Mouse (Mus musculus): ENCODE results near the gene Spdl1.
"Not testable (repeated sequence)": the region's sequence is repeated elsewhere in the genome, so short reads cannot be mapped to it uniquely, and the experiment has no call there.

The Spdl1 gene

GRCm38 (mm10) chr11:34798066-34798465 is 35.4 kb downstream of the Spdl1 start:
- not testable (repeated sequence) for DNase-seq (ENCODE audit: low spot score)

- DNase-seq (ENCODE audit: low spot score) = peak; percentile 65
Observed at GRCm38 (mm10) chr11:34796097-34796496, 37.3 kb downstream of the Spdl1 start.

GRCm38 (mm10) chr11:34791872-34792271 is 41.6 kb downstream of the Spdl1 start:
- no peak for DNase-seq (ENCODE audit: low spot score)

- peak; percentile 68 for DNase-seq (ENCODE audit: low spot score)
Observed at GRCm38 (mm10) chr11:34784864-34785263, 48.6 kb downstream of the Spdl1 start.

GRCm38 (mm10) chr11:34783587-34784043 is 49.8 kb downstream of the Spdl1 start, which contains the start of gene Dock2:
Dock2 (minus strand) TSS chr11:34783892.
- DNase-seq (ENCODE audit: low spot score) = no peak

GRCm38 (mm10) chr11:34782516-34783430 is 50.7 kb downstream of the Spdl1 start:
- DNase-seq (ENCODE audit: low spot score) = no peak

GRCm38 (mm10) chr11:34780786-34781185 is 52.7 kb downstream of the Spdl1 start:
- no peak for DNase-seq (ENCODE audit: low spot score)

GRCm38 (mm10) chr11:34779966-34780365 is 53.5 kb downstream of the Spdl1 start:
- DNase-seq (ENCODE audit: low spot score) = no peak

- DNase-seq (ENCODE audit: low spot score) = no peak
Observed at GRCm38 (mm10) chr11:34778351-34778750, 55.1 kb downstream of the Spdl1 start.

GRCm38 (mm10) chr11:34777529-34777928 is 55.9 kb downstream of the Spdl1 start:
- DNase-seq (ENCODE audit: low spot score) = no peak

GRCm38 (mm10) chr11:34776054-34776453 is 57.4 kb downstream of the Spdl1 start:
- no peak for DNase-seq (ENCODE audit: low spot score)

GRCm38 (mm10) chr11:34774636-34775035 is 58.8 kb downstream of the Spdl1 start:
- DNase-seq (ENCODE audit: low spot score) = peak; percentile 91

GRCm38 (mm10) chr11:34773304-34773895 is 60.0 kb downstream of the Spdl1 start:
- no peak for DNase-seq (ENCODE audit: low spot score)

- peak; percentile 46 for DNase-seq (ENCODE audit: low spot score)
Observed at GRCm38 (mm10) chr11:34771221-34771986, 62.0 kb downstream of the Spdl1 start.

- DNase-seq (ENCODE audit: low spot score) = no peak
Observed at GRCm38 (mm10) chr11:34770666-34771065, 62.8 kb downstream of the Spdl1 start.

- DNase-seq (ENCODE audit: low spot score) = no peak
Observed at GRCm38 (mm10) chr11:34769946-34770345, 63.5 kb downstream of the Spdl1 start.

GRCm38 (mm10) chr11:34769396-34769795 is 64.0 kb downstream of the Spdl1 start:
- no peak for DNase-seq (ENCODE audit: low spot score)

- DNase-seq (ENCODE audit: low spot score) = no peak
Observed at GRCm38 (mm10) chr11:34763739-34764361, 69.6 kb downstream of the Spdl1 start.

GRCm38 (mm10) chr11:34762570-34763127 is 70.8 kb downstream of the Spdl1 start:
- DNase-seq (ENCODE audit: low spot score) = no peak

GRCm38 (mm10) chr11:34762125-34762524 is 71.3 kb downstream of the Spdl1 start:
- no peak for DNase-seq (ENCODE audit: low spot score)

GRCm38 (mm10) chr11:34759582-34759981 is 73.9 kb downstream of the Spdl1 start:
- DNase-seq (ENCODE audit: low spot score) = no peak

Data from MN1 (cell line).